Mouse (Mus musculus) liver, embryonic 13.5 days (tissue): Measurements from ENCODE around the gene Acsbg1. TPM values are rescaled to one million over a fixed set of nuclear protein-coding genes. Genes with fewer than 3 reads are reported as not detected.
A peak's percentile ranks its signal among the peaks of the same experiment; 100 is the strongest.
"Not testable (repeated sequence)": the region's sequence is repeated elsewhere in the genome, so short reads cannot be mapped to it uniquely, and the experiment has no call there.

Experiments
- ATAC-seq: fragments of 200-750 bp; cut with Nextera tagmentation; 2 replicates; pipeline ENCODE4 v1.8.0; 2017; ENCODE audit warnings: low read depth, mild to moderate bottlenecking, moderate number of reproducible peaks, moderate library complexity
- DNase-seq: peaks from one replicate; pipeline ENCODE4 v3.0.0; 2022
- H3K27ac ChIP-seq: fragments of 300-500 bp; sonication (generic); 2 replicates; pipeline ENCODE4 v1.5.1; 2015; ENCODE audit warnings: moderate library complexity, mild to moderate bottlenecking, inconsistent platforms
- H3K27me3 ChIP-seq: fragments of 300-500 bp; sonication (generic); 2 replicates; pipeline ENCODE4 v1.6.1; 2015; ENCODE audit warnings: mild to moderate bottlenecking, inconsistent platforms
- H3K36me3 ChIP-seq: fragments of 300-500 bp; sonication (generic); 2 replicates; pipeline ENCODE4 v1.6.1; 2015; ENCODE audit warnings: mild to moderate bottlenecking, inconsistent platforms
- H3K4me1 ChIP-seq: fragments of 300-500 bp; sonication (generic); replicated peaks from 2 replicates; pipeline ENCODE4 v1.6.1; 2015; ENCODE audit warnings: inconsistent platforms
- H3K4me2 ChIP-seq: fragments of 300-500 bp; sonication (generic); 2 replicates; pipeline ENCODE4 v1.6.1; 2015; ENCODE audit warnings: inconsistent platforms, mild to moderate bottlenecking, moderate library complexity
- H3K4me3 ChIP-seq: fragments of 300-500 bp; sonication (generic); replicated peaks from 2 replicates; pipeline ENCODE4 v1.5.1; 2015; ENCODE audit warnings: mild to moderate bottlenecking, inconsistent platforms
- H3K9ac ChIP-seq: fragments of 300-500 bp; sonication (generic); 2 replicates; pipeline ENCODE4 v1.6.1; 2015; ENCODE audit warnings: mild to moderate bottlenecking, inconsistent platforms
- H3K9me3 ChIP-seq: fragments of 300-500 bp; sonication (generic); replicated peaks from 2 replicates; pipeline ENCODE4 v1.6.1; 2016; ENCODE audit warnings: inconsistent platforms
- WGBS: fragments of 180-500 bp; shearing (Covaris S2); methylation state at CpG from one replicate; pipeline ENCODE4 v1.1.7; 2015; ENCODE audit not compliant: insufficient replicate concordance; 5-methylcytosine and 5-hydroxymethylcytosine counted together
- polyA plus RNA-seq: library from polyadenylated mRNA; unstranded; fragments of >200 nt; fragmentation: Nextera tagmentation; extraction: Ambion mirVana; gene quantifications from 2 replicates; pipeline ENCODE4 v1.2.1, GENCODE M21; 2015

Gene Acsbg1
- polyA plus RNA-seq, 1 experiment from 2014 or later = 0.15 TPM

GRCm38 (mm10) chr9:54698318-54699086 is 36.8 kb upstream of the Acsbg1 start, which contains the start of gene Dnaja4:
Gene Dnaja4, plus strand, starts transcription at chr9:54698873.
- H3K4me1 ChIP-seq = peaks cover 76% of the 10 kb centered on the region
- WGBS = 29% methylated on average over 17 of the region's 17 CpGs

GRCm38 (mm10) chr9:54691241-54691805 is 29.7 kb upstream of the Acsbg1 start:
- H3K4me2 ChIP-seq = peak overlapping the region; percentile 69
- peak overlapping the region; percentile 40 for H3K4me3 ChIP-seq
- ATAC-seq = peak; percentile 63; the same call in 1 of the 2 replicates
- peaks cover 51% of the 10 kb centered on the region for H3K27me3 ChIP-seq
- WGBS = 4% methylated on average over 31 of the region's 31 CpGs
- peak overlapping the region; percentile 34; the same call in 1 of the 2 replicates for H3K9ac ChIP-seq
- peaks cover 17% of the 10 kb centered on the region for H3K4me1 ChIP-seq
- not testable (repeated sequence) for DNase-seq, H3K36me3 ChIP-seq, H3K9me3 ChIP-seq, H3K27ac ChIP-seq

More at GRCm38 (mm10) chr9:54698318-54699086, 36.8 kb upstream of the Acsbg1 start, which contains the start of gene Dnaja4:
- Histone ChIP-seq H3K27ac (peak within 1 kb of the TSS; percentile 98), H3K9me3 (no peaks in the 10 kb centered on the region), H3K4me2 (peak within 1 kb of the TSS; percentile 90), H3K9ac (peak within 1 kb of the TSS; percentile 98), H3K27me3 (peaks cover 42% of the 10 kb centered on the region), H3K4me3 (peak within 1 kb of the TSS; percentile 88), H3K36me3 (no peaks in the 10 kb centered on the region)
- peak; percentile 79 for DNase-seq
- peak; percentile 94 for ATAC-seq

DNA sequence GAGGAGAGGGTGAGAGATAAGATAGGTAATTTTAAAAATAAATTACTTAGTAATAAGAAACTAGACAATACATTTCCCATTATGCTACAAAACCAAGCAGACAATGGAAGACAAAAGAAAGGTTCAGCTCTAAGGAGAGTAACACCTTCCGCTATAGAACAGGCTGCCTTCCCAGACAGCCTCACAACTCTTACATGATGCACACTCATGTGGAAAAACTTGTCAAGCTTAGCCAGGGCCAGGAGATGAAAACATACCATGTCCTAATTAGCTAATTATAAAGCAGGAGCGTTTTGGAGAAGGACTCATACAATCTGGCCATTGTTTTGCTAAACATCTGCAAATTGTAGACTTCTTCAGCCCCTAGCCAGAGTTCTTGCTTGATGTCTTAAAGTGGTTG is 29.0 kb upstream of the Acsbg1 start:
- H3K4me1 ChIP-seq = peaks cover 11% of the 10 kb centered on the region; the same call in 1 of the 2 replicates
- not testable (repeated sequence) for H3K9ac ChIP-seq, DNase-seq, H3K36me3 ChIP-seq, H3K9me3 ChIP-seq, H3K4me3 ChIP-seq, H3K4me2 ChIP-seq, H3K27ac ChIP-seq, ATAC-seq
- WGBS = 79% methylated on average over 2 of the region's 2 CpGs
- H3K27me3 ChIP-seq = peaks cover 46% of the 10 kb centered on the region

- peaks cover 9% of the 10 kb centered on the region; the same call in 1 of the 2 replicates for H3K4me1 ChIP-seq
- H3K27ac ChIP-seq = no peak overlapping the region
- DNase-seq (no peak), ATAC-seq (no peak)
- no peaks in the 10 kb centered on the region for H3K9me3 ChIP-seq
- no peak overlapping the region for H3K4me2 ChIP-seq
- H3K9ac ChIP-seq = no peak overlapping the region
- no peaks in the 10 kb centered on the region for H3K36me3 ChIP-seq
- H3K4me3 ChIP-seq = no peak overlapping the region
- peaks cover 38% of the 10 kb centered on the region for H3K27me3 ChIP-seq
- 67% methylated on average over 8 of the region's 8 CpGs for WGBS
Measured at GRCm38 (mm10) chr9:54689446-54689845, 27.8 kb upstream of the Acsbg1 start.

DNA sequence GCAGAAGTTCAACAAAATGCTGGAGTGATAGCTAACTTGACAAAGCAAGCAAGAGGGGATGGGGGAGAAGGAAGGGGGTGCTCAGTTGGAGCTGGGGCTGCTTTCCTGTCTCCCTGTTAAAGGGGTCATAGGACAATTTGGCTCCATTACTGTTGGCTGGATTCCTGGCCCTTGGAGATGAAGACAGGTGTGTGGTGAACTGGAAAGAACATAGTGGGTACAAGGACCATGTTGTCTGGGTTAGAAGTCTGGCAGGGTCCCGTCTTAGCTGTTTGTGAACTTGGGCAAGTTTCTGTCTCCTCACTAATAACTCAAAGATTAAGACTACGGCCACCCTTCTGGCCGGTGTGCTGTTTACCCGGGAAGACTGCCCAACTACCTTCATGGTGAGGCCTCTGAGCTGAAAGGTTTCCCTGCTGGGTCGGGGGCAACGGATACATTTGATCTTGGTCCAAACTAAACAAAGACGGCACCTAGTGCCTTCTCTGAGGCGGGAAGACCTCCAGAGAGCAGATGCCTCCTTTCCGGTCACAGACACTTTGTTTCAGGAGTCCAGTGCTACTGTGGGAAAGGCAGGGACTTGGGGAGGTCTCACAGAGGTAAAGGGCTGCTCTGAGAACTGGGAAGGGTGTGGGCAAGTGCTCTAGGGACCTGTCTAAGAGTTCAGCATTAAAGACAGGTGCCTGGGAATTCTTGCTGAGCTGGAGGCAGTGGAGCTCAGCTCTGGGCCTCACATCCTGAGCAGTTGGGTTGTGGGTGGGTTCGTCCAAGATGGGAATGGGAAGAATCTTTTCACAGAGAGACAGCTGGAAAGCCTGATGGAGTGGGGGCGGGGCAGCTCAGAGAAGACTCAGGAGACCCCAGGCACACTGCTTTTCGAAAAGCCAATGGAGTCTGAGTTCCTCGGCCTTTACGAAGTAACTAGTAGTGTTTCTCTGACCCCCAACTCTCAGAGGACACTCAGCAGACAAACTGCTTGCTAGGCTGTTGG is 25.9 kb upstream of the Acsbg1 start:
- ATAC-seq = no peak
- Histone ChIP-seq H3K36me3 (no peaks in the 10 kb centered on the region), H3K4me2 (no peak overlapping the region), H3K4me3 (no peak overlapping the region), H3K9me3 (no peaks in the 10 kb centered on the region), H3K4me1 (peaks cover 9% of the 10 kb centered on the region; the same call in 1 of the 2 replicates), H3K27ac (no peak overlapping the region), H3K9ac (no peak overlapping the region), H3K27me3 (peaks cover 31% of the 10 kb centered on the region)
- 62% methylated on average over 14 of the region's 14 CpGs for WGBS
- DNase-seq = no peak

DNA sequence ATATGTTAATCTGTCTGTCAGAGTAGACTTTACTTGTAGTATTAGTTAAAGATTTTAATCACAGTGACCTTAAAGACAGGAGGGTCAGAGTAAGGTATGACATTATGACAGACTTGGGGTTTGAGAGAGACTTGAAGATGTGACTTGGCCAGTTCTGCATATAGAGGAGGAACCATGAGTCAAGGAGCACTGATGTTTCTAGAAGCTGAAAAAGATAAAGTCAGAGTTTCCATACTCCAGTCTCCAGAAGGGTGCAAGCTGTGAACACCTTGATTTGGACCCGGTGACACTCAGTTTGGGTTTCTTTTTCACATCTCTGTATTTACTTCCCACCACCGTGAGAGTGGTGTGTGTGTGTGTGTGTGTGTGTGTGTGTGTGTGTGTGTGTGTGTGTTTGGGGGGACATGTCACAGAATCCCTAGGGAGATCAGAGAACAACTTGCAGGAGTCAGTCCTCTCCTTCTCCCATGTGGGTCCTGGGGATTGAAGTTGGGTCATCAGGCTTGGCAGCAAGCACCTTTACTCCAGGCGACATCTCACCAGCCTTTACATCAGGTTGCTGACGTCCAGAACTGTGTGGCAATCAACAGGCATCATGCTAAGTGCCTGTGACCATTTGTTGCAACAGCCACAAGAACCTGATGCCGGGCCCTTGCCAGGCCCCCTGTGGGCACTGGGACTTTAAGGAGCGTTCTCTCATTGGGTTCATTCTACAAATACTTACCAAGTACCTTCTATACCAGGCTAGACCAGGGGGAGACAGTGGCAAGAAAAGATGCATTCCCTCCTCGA is 22.3 kb upstream of the Acsbg1 start:
- no peak overlapping the region for H3K27ac ChIP-seq
- H3K4me3 ChIP-seq = no peak overlapping the region
- 65% methylated on average over 7 of the region's 7 CpGs for WGBS
- no peaks in the 10 kb centered on the region for H3K36me3 ChIP-seq
- no peak for DNase-seq
- no peaks in the 10 kb centered on the region for H3K4me1 ChIP-seq
- ATAC-seq = no peak
- no peak overlapping the region for H3K4me2 ChIP-seq
- peaks cover 21% of the 10 kb centered on the region for H3K27me3 ChIP-seq
- H3K9ac ChIP-seq = no peak overlapping the region
- no peaks in the 10 kb centered on the region for H3K9me3 ChIP-seq

- Histone ChIP-seq H3K36me3 (no peaks in the 10 kb centered on the region), H3K4me2 (no peak overlapping the region), H3K27ac (no peak overlapping the region), H3K4me3 (no peak overlapping the region), H3K9ac (no peak overlapping the region), H3K27me3 (peaks cover 23% of the 10 kb centered on the region), H3K4me1 (no peaks in the 10 kb centered on the region), H3K9me3 (no peaks in the 10 kb centered on the region)
- DNase-seq (no peak), ATAC-seq (no peak)
- WGBS = 46% methylated on average over 2 of the region's 4 CpGs
Measured at GRCm38 (mm10) chr9:54682846-54683245, 21.2 kb upstream of the Acsbg1 start.

- 3% methylated on average over 14 of the region's 14 CpGs for WGBS
- H3K4me3 ChIP-seq = peak overlapping the region; percentile 42
- peak overlapping the region; percentile 67 for H3K4me2 ChIP-seq
Measured at GRCm38 (mm10) chr9:54676531-54676986, 14.9 kb upstream of the Acsbg1 start.

DNA sequence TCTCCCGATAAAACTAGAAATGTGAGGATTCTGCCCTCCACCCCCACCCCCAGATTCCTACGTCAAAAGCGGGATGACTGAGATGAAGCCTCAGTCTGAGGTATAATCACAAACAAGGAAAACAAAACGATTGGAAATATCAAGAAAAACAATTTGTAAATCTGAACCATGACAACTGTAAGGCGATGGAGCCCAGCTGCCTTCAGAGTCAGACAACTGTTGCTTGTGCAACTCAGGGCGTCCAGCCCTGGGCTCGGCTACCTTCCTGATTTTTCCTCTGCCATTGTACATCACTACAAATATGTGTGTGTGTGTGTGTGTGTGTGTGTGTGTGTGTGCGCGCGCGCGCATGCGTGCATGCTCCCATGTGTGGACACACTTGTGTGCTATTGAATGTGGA is 12.2 kb upstream of the Acsbg1 start:
- Histone ChIP-seq H3K4me2 (no peak overlapping the region), H3K27me3 (peaks cover 15% of the 10 kb centered on the region), H3K4me1 (peaks cover 8% of the 10 kb centered on the region), H3K36me3 (no peaks in the 10 kb centered on the region), H3K27ac (no peak overlapping the region), H3K9me3 (no peaks in the 10 kb centered on the region), H3K9ac (no peak overlapping the region), H3K4me3 (no peak overlapping the region)
- no peak for DNase-seq
- no peak for ATAC-seq
- WGBS = 82% methylated on average over 13 of the region's 13 CpGs

More at GRCm38 (mm10) chr9:54676531-54676986, 14.9 kb upstream of the Acsbg1 start:
- Histone ChIP-seq H3K4me1 (peaks cover 8% of the 10 kb centered on the region), H3K9me3 (no peaks in the 10 kb centered on the region), H3K27ac (no peak overlapping the region), H3K9ac (peak overlapping the region; percentile 51), H3K36me3 (no peaks in the 10 kb centered on the region), H3K27me3 (peaks cover 21% of the 10 kb centered on the region)
- peak; percentile 54 for DNase-seq
- ATAC-seq = peak; percentile 58; the same call in 1 of the 2 replicates

DNA sequence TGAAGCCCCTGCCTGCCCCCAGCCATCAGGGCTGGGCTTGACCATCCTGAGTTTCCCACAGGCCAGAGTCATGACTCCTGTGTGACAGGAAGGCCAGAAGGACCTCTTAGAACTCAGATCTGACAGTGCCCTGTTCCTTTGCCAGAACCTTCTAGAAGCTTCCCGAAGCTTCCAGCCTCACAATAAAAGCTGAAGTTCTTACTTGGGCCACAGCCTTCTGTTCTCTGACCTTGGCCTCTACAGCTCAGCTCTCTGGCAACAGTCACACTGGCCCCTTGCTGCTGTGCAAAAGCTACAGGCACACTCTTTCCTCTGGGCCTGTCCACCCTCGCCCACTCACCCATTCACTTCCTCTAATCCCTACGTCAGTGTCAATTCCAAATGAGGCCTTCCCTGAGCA is 10.3 kb upstream of the Acsbg1 start:
- Histone ChIP-seq H3K27ac (no peak overlapping the region), H3K4me3 (no peak overlapping the region), H3K36me3 (no peaks in the 10 kb centered on the region), H3K9me3 (no peaks in the 10 kb centered on the region), H3K9ac (no peak overlapping the region), H3K27me3 (peaks cover 3% of the 10 kb centered on the region), H3K4me1 (peaks cover 8% of the 10 kb centered on the region), H3K4me2 (no peak overlapping the region)
- ATAC-seq (no peak), DNase-seq (no peak)
- 50% methylated on average over 3 of the region's 3 CpGs for WGBS
